Mouse (Mus musculus) erythroblast, adult 5-6 weeks (primary cell): ENCODE results near the gene Iqschfp. TPM values are rescaled to one million over a fixed set of nuclear protein-coding genes. Genes with fewer than 3 reads are reported as not detected.

Experiments used
- ATAC-seq: replicated peaks from 2 replicates; pipeline ENCODE4 v1.8.0; 2016; ENCODE audit warnings: moderate number of reproducible peaks, mild to moderate bottlenecking, moderate TSS enrichment, inconsistent platforms; ENCODE audit not compliant: poor library complexity, low FRiP score, severe bottlenecking
- total RNA-seq, 2 experiments: library from RNA; stranded (forward) in 1 of 2; stranded (reverse) in 1 of 2; fragments of 150-400 nt in 1 of 2; fragments of 200-764, 138-1000 nt in 1 of 2; gene quantifications; 2 replicates each; pipeline versions ENCODE4 v1.2.3 to v1.2.4; 2015 to 2017; ENCODE audit warnings: low replicate concordance in 2 of 2

Iqschfp gene
- total RNA-seq, 2 experiments from 2014 or later: not detected

GRCm38 (mm10) chr3:67952517-67952940, 60.5 kb downstream of the Iqschfp start:
- ATAC-seq: no peak

- no peak for ATAC-seq
Observed at GRCm38 (mm10) chr3:67954459-67955065, 62.5 kb downstream of the Iqschfp start.

- ATAC-seq: no peak
Observed at GRCm38 (mm10) chr3:67959672-67960071, 67.6 kb downstream of the Iqschfp start.

GRCm38 (mm10) chr3:67960133-67960532, 68.1 kb downstream of the Iqschfp start:
- ATAC-seq: no peak

GRCm38 (mm10) chr3:67960727-67961126, 68.7 kb downstream of the Iqschfp start:
- ATAC-seq: no peak

- no peak for ATAC-seq
Observed at GRCm38 (mm10) chr3:67961934-67962639, 70.1 kb downstream of the Iqschfp start.

GRCm38 (mm10) chr3:67974340-67974998, 82.4 kb downstream of the Iqschfp start:
- no peak for ATAC-seq

GRCm38 (mm10) chr3:67980006-67980405, 88.0 kb downstream of the Iqschfp start:
- no peak for ATAC-seq

- no peak for ATAC-seq
Observed at GRCm38 (mm10) chr3:67983329-67983728, 91.3 kb downstream of the Iqschfp start.

GRCm38 (mm10) chr3:68002415-68002814, 110.4 kb downstream of the Iqschfp start:
- no peak for ATAC-seq

GRCm38 (mm10) chr3:68012342-68012741, 120.3 kb downstream of the Iqschfp start:
- ATAC-seq: no peak

- no peak for ATAC-seq
Observed at GRCm38 (mm10) chr3:68015786-68016185, 123.8 kb downstream of the Iqschfp start.

GRCm38 (mm10) chr3:68019401-68019800, 127.4 kb downstream of the Iqschfp start:
- ATAC-seq: no peak

GRCm38 (mm10) chr3:68036097-68036496, 144.1 kb downstream of the Iqschfp start:
- ATAC-seq: no peak

- no peak for ATAC-seq
Observed at GRCm38 (mm10) chr3:68042951-68043350, 150.9 kb downstream of the Iqschfp start.

- ATAC-seq: 0 out of 2 replicates have a peak, but pooled peaks have one; percentile 52
Observed at GRCm38 (mm10) chr3:68045475-68046416, 153.7 kb downstream of the Iqschfp start.

- no peak for ATAC-seq
Observed at GRCm38 (mm10) chr3:68053538-68053937, 161.5 kb downstream of the Iqschfp start.

- no peak for ATAC-seq
Observed at GRCm38 (mm10) chr3:68055071-68055470, 163.0 kb downstream of the Iqschfp start.

- peak; percentile 67; the same call in 1 of the 2 replicates for ATAC-seq
Observed at GRCm38 (mm10) chr3:68056373-68057275, 164.6 kb downstream of the Iqschfp start.
